Mouse (Mus musculus) bone marrow, adult 2 months (tissue): Measurements from ENCODE around the gene Rgsl1.

Source experiments
- CTCF ChIP-seq: fragments of 200-500 bp; IDR thresholded peaks from 2 replicates; pipeline ENCODE4 v1.5.1; 2011; ENCODE audit warnings: low read length, control low read depth; ENCODE audit not compliant: control insufficient read depth, insufficient read depth
- POLR2A ChIP-seq: fragments of 200-500 bp; IDR thresholded peaks from 2 replicates; pipeline ENCODE4 v1.6.1; 2011; ENCODE audit warnings: low read depth, mild to moderate bottlenecking, control low read depth, low read length, borderline replicate concordance; ENCODE audit not compliant: control insufficient read depth

- no peak for TF ChIP-seq CTCF
- no peak for TF ChIP-seq POLR2A
Observed at GRCm38 (mm10) chr1:153746119-153746670, 97.7 kb downstream of the Rgsl1 start.
